Mouse (Mus musculus): ENCODE results near the gene Rad51b. TPM values are rescaled to one million over a fixed set of nuclear protein-coding genes. Genes with fewer than 3 reads are reported as not detected.

The Rad51b gene
- total RNA-seq, 2 experiments from 2014 or later, result 0.33 to 0.46 TPM

- peak in 1 of 2 experiments; percentile 16 for DNase-seq (ENCODE audit: low spot score in 2 of 2)
These were observed 517.4 kb downstream of the Rad51b start for GRCm38 (mm10) chr12:79814312-79815091.

GRCm38 (mm10) chr12:79816241-79816640 lies 519.2 kb downstream of the Rad51b start:
- no peak for DNase-seq (ENCODE audit: low spot score in 2 of 2)

GRCm38 (mm10) chr12:79820228-79820958 lies 523.3 kb downstream of the Rad51b start:
- no peak for DNase-seq (ENCODE audit: low spot score in 2 of 2)

GRCm38 (mm10) chr12:79821901-79822300 lies 524.8 kb downstream of the Rad51b start:
- DNase-seq (ENCODE audit: low spot score in 2 of 2), result peak; percentile 28 to 45

- no peak for DNase-seq (ENCODE audit: low spot score in 2 of 2)
These were observed 525.3 kb downstream of the Rad51b start for GRCm38 (mm10) chr12:79822401-79822800.

- DNase-seq (ENCODE audit: low spot score in 2 of 2), result no peak
These were observed 528.8 kb downstream of the Rad51b start for GRCm38 (mm10) chr12:79825922-79826321.

GRCm38 (mm10) chr12:79827233-79827692 lies 530.2 kb downstream of the Rad51b start:
- DNase-seq (ENCODE audit: low spot score in 2 of 2), result no peak

GRCm38 (mm10) chr12:79827735-79828134 lies 530.7 kb downstream of the Rad51b start:
- no peak for DNase-seq (ENCODE audit: low spot score in 2 of 2)

- no peak for DNase-seq (ENCODE audit: low spot score in 2 of 2)
These were observed 533.6 kb downstream of the Rad51b start for GRCm38 (mm10) chr12:79830686-79831085.

- no peak for DNase-seq (ENCODE audit: low spot score in 2 of 2)
These were observed 535.5 kb downstream of the Rad51b start for GRCm38 (mm10) chr12:79832611-79833010.

GRCm38 (mm10) chr12:79835521-79835920 lies 538.4 kb downstream of the Rad51b start:
- DNase-seq (ENCODE audit: low spot score in 2 of 2), result no peak

GRCm38 (mm10) chr12:79838181-79838961 lies 541.3 kb downstream of the Rad51b start:
- no peak for DNase-seq (ENCODE audit: low spot score in 2 of 2)

GRCm38 (mm10) chr12:79839096-79839941 lies 542.2 kb downstream of the Rad51b start:
- no peak for DNase-seq (ENCODE audit: low spot score in 2 of 2)

- no peak for DNase-seq (ENCODE audit: low spot score in 2 of 2)
These were observed 543.4 kb downstream of the Rad51b start for GRCm38 (mm10) chr12:79840465-79840864.

- DNase-seq (ENCODE audit: low spot score in 2 of 2), result no peak
These were observed 544.2 kb downstream of the Rad51b start for GRCm38 (mm10) chr12:79841248-79841647.

GRCm38 (mm10) chr12:79842319-79842718 lies 545.2 kb downstream of the Rad51b start:
- DNase-seq (ENCODE audit: low spot score in 2 of 2), result peak in 1 of 2 experiments; percentile 19

- DNase-seq (ENCODE audit: low spot score in 2 of 2), result no peak
These were observed 545.9 kb downstream of the Rad51b start for GRCm38 (mm10) chr12:79843002-79843401.

GRCm38 (mm10) chr12:79843496-79843895 lies 546.4 kb downstream of the Rad51b start:
- no peak for DNase-seq (ENCODE audit: low spot score in 2 of 2)

- no peak for DNase-seq (ENCODE audit: low spot score in 2 of 2)
These were observed 549.4 kb downstream of the Rad51b start for GRCm38 (mm10) chr12:79846247-79847151.
